Mouse (Mus musculus) myocyte (in vitro differentiated cells): Measurements from ENCODE around the gene Sco2.

Experiments used
- MAX ChIP-seq: IDR thresholded peaks from one replicate; pipeline ENCODE4 v1.6.1; 2011; ENCODE audit warnings: low read depth, mild to moderate bottlenecking, control low read depth
- MYOD1 ChIP-seq, 3 experiments: IDR thresholded peaks; one replicate each; pipeline ENCODE4 v1.6.1; 2011; ENCODE audit warnings: control low read depth in 2 of 3, low read depth in 2 of 3, mild to moderate bottlenecking in 2 of 3, moderate library complexity in 1 of 3; ENCODE audit not compliant: insufficient read length in 2 of 3, control insufficient read depth in 1 of 3
- POLR2A ChIP-seq: IDR thresholded peaks from one replicate; pipeline ENCODE4 v1.6.1; 2011; ENCODE audit warnings: low read depth, mild to moderate bottlenecking, control low read depth, moderate library complexity; ENCODE audit not compliant: insufficient read length
- TCF12 ChIP-seq: IDR thresholded peaks from one replicate; pipeline ENCODE4 v1.6.1; 2011; ENCODE audit warnings: mild to moderate bottlenecking, control low read depth; ENCODE audit not compliant: poor library complexity, insufficient read depth, severe bottlenecking
- TCF3 ChIP-seq: IDR thresholded peaks from one replicate; pipeline ENCODE4 v1.6.1; 2011; ENCODE audit warnings: low read depth, control low read depth; ENCODE audit not compliant: insufficient read length

DNA sequence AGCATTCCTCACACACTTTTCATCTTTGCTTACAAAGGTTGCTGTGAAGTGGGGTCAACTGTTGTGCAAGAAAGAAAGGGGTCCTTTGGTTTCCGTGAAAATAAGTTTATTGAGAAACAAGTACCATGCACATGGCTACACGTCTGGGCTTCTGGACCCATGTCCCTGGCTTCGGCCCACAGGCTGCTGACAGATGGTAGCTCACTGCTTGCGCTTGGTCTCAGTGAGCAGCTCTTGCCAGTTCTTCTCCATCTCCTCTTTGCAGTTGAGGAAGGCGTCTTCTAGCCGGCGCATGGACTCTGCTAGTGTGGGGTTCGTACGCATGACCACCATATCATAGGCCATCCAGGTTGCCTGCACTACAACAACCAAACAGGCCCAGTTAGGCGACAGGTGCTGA is 16.4 kb upstream of the Sco2 start:
- TF ChIP-seq TCF3 (no peak), POLR2A (no peak), TCF12 (no peak), MYOD1 (IDR thresholded peaks at IDR 0.05; ENCODE audit: control insufficient read depth in 1 of 3, insufficient read length in 2 of 3, low read depth in 2 of 3) (no peak), MAX (no peak)
